Mouse (Mus musculus) heart, embryonic 12.5 days (tissue): ENCODE data around the gene Gprin1. TPM values are rescaled to one million over a fixed set of nuclear protein-coding genes. Genes with fewer than 3 reads are reported as not detected.
A peak's percentile ranks its signal among the peaks of the same experiment; 100 is the strongest.

ENCODE experiments used
- ATAC-seq: fragments of 200-750 bp; cut with Nextera tagmentation; 2 replicates; pipeline ENCODE4 v1.8.0; 2017; ENCODE audit warnings: moderate TSS enrichment, moderate library complexity; ENCODE audit not compliant: insufficient number of reproducible peaks, low FRiP score
- H3K27ac ChIP-seq: fragments of 300-500 bp; sonication (generic); 2 replicates; pipeline ENCODE4 v1.5.1; 2016; ENCODE audit warnings: mild to moderate bottlenecking, moderate library complexity; ENCODE audit not compliant: poor library complexity, severe bottlenecking
- H3K27me3 ChIP-seq: fragments of 300-500 bp; sonication (generic); replicated peaks from 2 replicates; pipeline ENCODE4 v1.6.1; 2016; ENCODE audit warnings: mild to moderate bottlenecking, moderate library complexity
- H3K36me3 ChIP-seq: fragments of 300-500 bp; sonication (generic); 2 replicates; pipeline ENCODE4 v1.6.1; 2016; ENCODE audit warnings: mild to moderate bottlenecking, moderate library complexity
- H3K4me1 ChIP-seq: fragments of 300-500 bp; sonication (generic); replicated peaks from 2 replicates; pipeline ENCODE4 v1.6.1; 2016; ENCODE audit warnings: mild to moderate bottlenecking
- H3K4me2 ChIP-seq: fragments of 300-500 bp; sonication (generic); 2 replicates; pipeline ENCODE4 v1.6.1; 2016; ENCODE audit warnings: mild to moderate bottlenecking, moderate library complexity
- H3K4me3 ChIP-seq: fragments of 300-500 bp; sonication (generic); 2 replicates; pipeline ENCODE4 v1.5.1; 2016; ENCODE audit warnings: mild to moderate bottlenecking
- H3K9ac ChIP-seq: fragments of 300-500 bp; sonication (generic); 2 replicates; pipeline ENCODE4 v1.6.1; 2016; ENCODE audit warnings: mild to moderate bottlenecking, moderate library complexity
- H3K9me3 ChIP-seq: fragments of 300-500 bp; sonication (generic); replicated peaks from 2 replicates; pipeline ENCODE4 v1.6.1; 2016; ENCODE audit warnings: mild to moderate bottlenecking, moderate library complexity
- WGBS: fragments of 180-500 bp; shearing (Covaris S2); methylation state at CpG from one replicate; pipeline ENCODE4 v1.1.7; 2016; 5-methylcytosine and 5-hydroxymethylcytosine counted together
- polyA plus RNA-seq: library from polyadenylated mRNA; unstranded; fragments of >200 nt; fragmentation: Nextera tagmentation; extraction: Ambion mirVana; gene quantifications from 2 replicates; pipeline ENCODE4 v1.2.1, GENCODE M21; 2016

The Gprin1 gene
- polyA plus RNA-seq, 1 experiment from 2014 or later = 0.27 TPM

GRCm38 (mm10) chr13:54758756-54759470, 9.2 kb upstream of the Gprin1 start:
- no peak overlapping the region for H3K27ac ChIP-seq
- ATAC-seq = no peak; the same call in 1 of the 2 replicates
- no peak overlapping the region for H3K4me3 ChIP-seq
- no peak overlapping the region for H3K9ac ChIP-seq
- H3K9me3 ChIP-seq = no peaks in the 10 kb centered on the region
- H3K4me1 ChIP-seq = peaks cover 11% of the 10 kb centered on the region
- H3K4me2 ChIP-seq = peak overlapping the region; percentile 76
- 3% methylated on average over 29 of the region's 29 CpGs for WGBS
- peaks cover 89% of the 10 kb centered on the region for H3K27me3 ChIP-seq
- no peaks in the 10 kb centered on the region for H3K36me3 ChIP-seq

GRCm38 (mm10) chr13:54758045-54758755, 8.5 kb upstream of the Gprin1 start:
- no peaks in the 10 kb centered on the region for H3K36me3 ChIP-seq
- H3K9me3 ChIP-seq = no peaks in the 10 kb centered on the region
- WGBS = under 1% methylated on average over 43 of the region's 43 CpGs
- no peak overlapping the region for H3K27ac ChIP-seq
- H3K4me3 ChIP-seq = peak overlapping the region; percentile 40
- H3K27me3 ChIP-seq = peaks cover 89% of the 10 kb centered on the region
- H3K9ac ChIP-seq = no peak overlapping the region
- peak; percentile 73 for ATAC-seq
- peaks cover 11% of the 10 kb centered on the region for H3K4me1 ChIP-seq
- H3K4me2 ChIP-seq = peak overlapping the region; percentile 76

GRCm38 (mm10) chr13:54757093-54757830, 7.6 kb upstream of the Gprin1 start:
- Histone ChIP-seq H3K9me3 (no peaks in the 10 kb centered on the region), H3K9ac (no peak overlapping the region), H3K4me3 (no peak overlapping the region), H3K4me2 (peak overlapping the region; percentile 76), H3K36me3 (no peaks in the 10 kb centered on the region), H3K27me3 (peaks cover 89% of the 10 kb centered on the region), H3K4me1 (peaks cover 11% of the 10 kb centered on the region), H3K27ac (no peak overlapping the region)
- no peak for ATAC-seq
- WGBS = 37% methylated on average over 10 of the region's 10 CpGs

- H3K4me3 ChIP-seq = no peak overlapping the region
- H3K27me3 ChIP-seq = peaks cover 89% of the 10 kb centered on the region
- H3K36me3 ChIP-seq = no peaks in the 10 kb centered on the region
- no peak for ATAC-seq
- no peak overlapping the region for H3K27ac ChIP-seq
- H3K4me1 ChIP-seq = peaks cover 11% of the 10 kb centered on the region
- no peaks in the 10 kb centered on the region for H3K9me3 ChIP-seq
- H3K9ac ChIP-seq = no peak overlapping the region
- WGBS = 77% methylated on average over 8 of the region's 8 CpGs
- H3K4me2 ChIP-seq = no peak overlapping the region
Measured at GRCm38 (mm10) chr13:54756156-54756712, 6.6 kb upstream of the Gprin1 start.

GRCm38 (mm10) chr13:54755201-54755830, 5.6 kb upstream of the Gprin1 start:
- ATAC-seq = no peak
- no peak overlapping the region for H3K27ac ChIP-seq
- H3K4me3 ChIP-seq = no peak overlapping the region
- no peaks in the 10 kb centered on the region for H3K36me3 ChIP-seq
- H3K27me3 ChIP-seq = peaks cover 89% of the 10 kb centered on the region
- no peaks in the 10 kb centered on the region for H3K9me3 ChIP-seq
- H3K4me2 ChIP-seq = no peak overlapping the region
- H3K4me1 ChIP-seq = peaks cover 11% of the 10 kb centered on the region
- 9% methylated on average over 9 of the region's 9 CpGs for WGBS
- no peak overlapping the region for H3K9ac ChIP-seq

- WGBS = 32% methylated on average over 12 of the region's 12 CpGs
- Histone ChIP-seq H3K9me3 (no peaks in the 10 kb centered on the region), H3K27ac (no peak overlapping the region), H3K4me1 (peaks cover 18% of the 10 kb centered on the region), H3K4me2 (no peak overlapping the region), H3K36me3 (no peaks in the 10 kb centered on the region), H3K27me3 (peaks cover 89% of the 10 kb centered on the region), H3K4me3 (no peak overlapping the region), H3K9ac (no peak overlapping the region)
- ATAC-seq = no peak
Measured at GRCm38 (mm10) chr13:54754169-54755080, 4.8 kb upstream of the Gprin1 start.

- ATAC-seq = no peak
- Histone ChIP-seq H3K4me3 (no peak overlapping the region), H3K4me1 (peaks cover 20% of the 10 kb centered on the region), H3K9ac (no peak overlapping the region), H3K27me3 (peaks cover 89% of the 10 kb centered on the region), H3K36me3 (no peaks in the 10 kb centered on the region), H3K27ac (no peak overlapping the region), H3K9me3 (no peaks in the 10 kb centered on the region), H3K4me2 (no peak overlapping the region)
- WGBS = 46% methylated on average over 6 of the region's 6 CpGs
Measured at GRCm38 (mm10) chr13:54753733-54754132, 4.1 kb upstream of the Gprin1 start.

- Histone ChIP-seq H3K27ac (no peak overlapping the region), H3K9ac (no peak overlapping the region), H3K4me1 (peaks cover 13% of the 10 kb centered on the region), H3K36me3 (no peaks in the 10 kb centered on the region), H3K27me3 (peaks cover 96% of the 10 kb centered on the region), H3K9me3 (no peaks in the 10 kb centered on the region), H3K4me2 (no peak overlapping the region), H3K4me3 (no peak overlapping the region)
- no peak for ATAC-seq
- WGBS = 55% methylated on average over 10 of the region's 10 CpGs
Measured at GRCm38 (mm10) chr13:54752656-54753055, 3.0 kb upstream of the Gprin1 start.

GRCm38 (mm10) chr13:54750699-54751098, 1.0 kb upstream of the Gprin1 start:
- no peaks in the 10 kb centered on the region for H3K9me3 ChIP-seq
- no peak overlapping the region for H3K4me2 ChIP-seq
- no peak overlapping the region for H3K4me3 ChIP-seq
- ATAC-seq = no peak
- no peaks in the 10 kb centered on the region for H3K36me3 ChIP-seq
- no peak overlapping the region for H3K9ac ChIP-seq
- peaks cover 97% of the 10 kb centered on the region for H3K27me3 ChIP-seq
- 2% methylated on average over 8 of the region's 8 CpGs for WGBS
- peaks cover 15% of the 10 kb centered on the region; the same call in 1 of the 2 replicates for H3K4me1 ChIP-seq
- no peak overlapping the region for H3K27ac ChIP-seq
